Mouse (Mus musculus): ENCODE results near the gene Pik3ap1.

Gene Pik3ap1

DNA sequence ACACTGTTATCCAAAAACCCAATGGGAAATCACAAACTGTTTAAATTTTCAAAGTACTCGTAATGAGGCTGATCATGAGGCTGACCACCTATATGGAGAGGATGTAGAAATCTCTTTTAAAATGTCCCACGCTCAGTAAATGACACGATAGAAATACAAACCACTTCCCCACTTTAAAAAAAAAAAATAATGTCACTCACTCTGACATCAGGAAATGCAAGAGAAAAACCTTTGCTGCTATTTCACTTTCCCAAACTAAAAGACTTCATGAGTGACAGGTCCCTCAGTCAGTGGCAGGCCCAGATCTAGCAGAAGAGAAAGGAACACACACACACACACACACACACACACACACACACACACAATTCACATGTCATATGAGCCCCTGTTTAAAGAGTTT lies 49.2 kb downstream of the Pik3ap1 start:
- H3K36me3 ChIP-seq (ENCODE audit: insufficient read depth, low read length), result no peaks in the 10 kb centered on the region

DNA sequence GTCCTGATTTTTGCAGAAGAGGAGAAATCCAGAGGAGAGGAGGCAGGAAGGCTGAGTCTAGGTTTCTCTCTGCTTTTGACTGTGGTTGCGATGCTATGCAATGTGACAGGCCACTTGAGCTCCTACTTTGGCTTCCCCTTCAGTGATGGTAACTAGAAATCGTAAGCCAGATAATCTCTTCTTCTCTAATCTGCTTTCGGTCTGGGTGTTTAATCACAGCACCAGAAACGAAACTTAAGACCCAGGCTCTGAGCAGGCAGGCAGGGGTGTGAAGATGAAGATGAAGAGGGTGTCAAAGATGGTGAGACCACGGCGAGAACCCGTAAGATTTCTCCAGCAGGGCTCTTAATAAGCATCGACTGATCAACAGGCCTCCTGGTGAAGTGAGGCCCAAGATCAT lies 51.9 kb downstream of the Pik3ap1 start:
- no peaks in the 10 kb centered on the region for H3K4me1 ChIP-seq (replicated peaks; ENCODE audit: low read depth, low read length)
- TF ChIP-seq CTCF (conservative IDR thresholded peaks at IDR 0.05; ENCODE audit: low read length) (no peak), NANOG (IDR thresholded peaks at IDR 0.05; ENCODE audit: borderline replicate concordance, low read length) (no peak)
- H3K4me3 ChIP-seq (replicated peaks; ENCODE audit: low read length), result no peak overlapping the region
- no peaks in the 10 kb centered on the region for H3K9me3 ChIP-seq (ENCODE audit: low read length)
- peaks cover 8% of the 10 kb centered on the region; the same call in 1 of the 2 replicates for H3K27me3 ChIP-seq (ENCODE audit: insufficient read depth, low read length)
- H3K36me3 ChIP-seq (ENCODE audit: insufficient read depth, low read length), result no peaks in the 10 kb centered on the region

More for the DNA sequence above, 49.2 kb downstream of the Pik3ap1 start:
- Histone ChIP-seq H3K4me3 (replicated peaks; ENCODE audit: low read length) (no peak overlapping the region), H3K9me3 (ENCODE audit: low read length) (no peaks in the 10 kb centered on the region), H3K4me1 (replicated peaks; ENCODE audit: low read depth, low read length) (peaks cover 5% of the 10 kb centered on the region; the same call in 1 of the 2 replicates), H3K27me3 (ENCODE audit: insufficient read depth, low read length) (peaks cover 8% of the 10 kb centered on the region; the same call in 1 of the 2 replicates)
- TF ChIP-seq NANOG (IDR thresholded peaks at IDR 0.05; ENCODE audit: borderline replicate concordance, low read length) (no peak), POU5F1 (IDR thresholded peaks at IDR 0.05; ENCODE audit: borderline replicate concordance, low read length) (no peak), CTCF (conservative IDR thresholded peaks at IDR 0.05; ENCODE audit: low read length) (no peak)

DNA sequence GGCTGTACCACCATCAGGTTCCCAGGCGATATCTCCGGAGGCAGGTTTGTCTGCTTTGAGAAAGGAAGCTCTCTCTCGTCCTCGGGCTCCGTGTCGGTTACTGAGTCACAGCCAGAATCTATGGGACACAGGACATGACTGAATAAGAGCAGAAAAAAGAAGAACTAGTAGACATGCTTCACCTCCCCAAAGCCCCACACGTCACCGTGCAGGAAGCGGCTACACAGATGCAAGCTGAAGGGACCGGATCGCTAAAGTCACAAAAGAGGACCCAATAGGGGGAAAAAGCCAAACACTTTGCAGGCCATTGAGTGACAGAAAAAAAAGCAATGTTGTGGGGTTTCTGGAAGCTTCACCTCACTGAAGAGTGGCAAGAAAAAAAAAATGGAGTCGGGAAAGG lies 52.7 kb downstream of the Pik3ap1 start:
- Histone ChIP-seq H3K27me3 (ENCODE audit: insufficient read depth, low read length) (peaks cover 8% of the 10 kb centered on the region; the same call in 1 of the 2 replicates), H3K9me3 (ENCODE audit: low read length) (no peaks in the 10 kb centered on the region), H3K4me3 (replicated peaks; ENCODE audit: low read length) (no peak overlapping the region), H3K36me3 (ENCODE audit: insufficient read depth, low read length) (no peaks in the 10 kb centered on the region), H3K4me1 (replicated peaks; ENCODE audit: low read depth, low read length) (no peaks in the 10 kb centered on the region)
- TF ChIP-seq CTCF (conservative IDR thresholded peaks at IDR 0.05; ENCODE audit: low read length), result no peak
- TF ChIP-seq POU5F1 (IDR thresholded peaks at IDR 0.05; ENCODE audit: borderline replicate concordance, low read length), result no peak
- no peak for TF ChIP-seq NANOG (IDR thresholded peaks at IDR 0.05; ENCODE audit: borderline replicate concordance, low read length)

DNA sequence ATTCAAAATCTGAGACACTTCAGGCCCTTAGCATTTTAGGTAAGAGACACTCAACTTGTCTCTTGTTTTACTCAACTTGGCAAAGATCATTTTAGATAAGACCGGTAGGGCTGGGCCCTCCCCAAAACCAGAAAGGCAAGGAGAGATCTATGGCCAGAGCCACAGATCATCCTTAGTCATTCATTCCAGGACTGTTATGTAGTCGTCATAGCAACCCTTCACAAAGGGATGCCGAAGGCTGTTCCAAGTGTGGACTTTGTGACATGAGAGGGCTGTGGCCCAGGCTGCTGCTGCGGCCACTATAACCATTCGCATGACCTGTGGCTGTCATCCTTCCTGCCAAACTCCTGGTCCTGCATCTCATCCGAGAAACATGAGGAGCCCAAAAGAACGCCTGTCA lies 54.5 kb downstream of the Pik3ap1 start:
- Histone ChIP-seq H3K4me1 (replicated peaks; ENCODE audit: low read depth, low read length) (no peaks in the 10 kb centered on the region), H3K36me3 (ENCODE audit: insufficient read depth, low read length) (no peaks in the 10 kb centered on the region), H3K9me3 (ENCODE audit: low read length) (no peaks in the 10 kb centered on the region), H3K27me3 (ENCODE audit: insufficient read depth, low read length) (peaks cover 8% of the 10 kb centered on the region; the same call in 1 of the 2 replicates), H3K4me3 (replicated peaks; ENCODE audit: low read length) (no peak overlapping the region)
- TF ChIP-seq POU5F1 (IDR thresholded peaks at IDR 0.05; ENCODE audit: borderline replicate concordance, low read length), result no peak
- no peak for TF ChIP-seq NANOG (IDR thresholded peaks at IDR 0.05; ENCODE audit: borderline replicate concordance, low read length)
- no peak for TF ChIP-seq CTCF (conservative IDR thresholded peaks at IDR 0.05; ENCODE audit: low read length)

DNA sequence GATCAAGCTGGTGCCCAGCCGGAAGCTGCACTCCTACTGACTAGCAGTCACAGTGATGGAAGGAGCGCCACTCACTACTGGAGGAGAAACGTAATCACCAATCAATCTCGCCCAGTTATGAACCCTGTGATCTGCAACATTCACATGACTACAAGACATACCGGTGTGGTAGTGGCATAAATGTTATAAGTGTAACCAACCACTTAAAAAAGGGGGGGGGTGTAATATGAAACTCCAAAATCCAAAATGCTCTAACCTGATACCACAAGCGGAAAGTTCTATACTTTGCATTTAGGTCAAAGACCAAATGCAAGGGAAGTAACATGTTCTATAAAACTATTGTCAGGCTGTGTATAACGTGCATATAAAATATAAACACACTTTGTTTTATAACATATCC lies 54.9 kb downstream of the Pik3ap1 start:
- Histone ChIP-seq H3K9me3 (ENCODE audit: low read length) (no peaks in the 10 kb centered on the region), H3K36me3 (ENCODE audit: insufficient read depth, low read length) (no peaks in the 10 kb centered on the region), H3K4me3 (replicated peaks; ENCODE audit: low read length) (no peak overlapping the region), H3K27me3 (ENCODE audit: insufficient read depth, low read length) (peaks cover 8% of the 10 kb centered on the region; the same call in 1 of the 2 replicates), H3K4me1 (replicated peaks; ENCODE audit: low read depth, low read length) (no peaks in the 10 kb centered on the region)
- no peak for TF ChIP-seq POU5F1 (IDR thresholded peaks at IDR 0.05; ENCODE audit: borderline replicate concordance, low read length)
- no peak for TF ChIP-seq CTCF (conservative IDR thresholded peaks at IDR 0.05; ENCODE audit: low read length)
- TF ChIP-seq NANOG (IDR thresholded peaks at IDR 0.05; ENCODE audit: borderline replicate concordance, low read length), result no peak

DNA sequence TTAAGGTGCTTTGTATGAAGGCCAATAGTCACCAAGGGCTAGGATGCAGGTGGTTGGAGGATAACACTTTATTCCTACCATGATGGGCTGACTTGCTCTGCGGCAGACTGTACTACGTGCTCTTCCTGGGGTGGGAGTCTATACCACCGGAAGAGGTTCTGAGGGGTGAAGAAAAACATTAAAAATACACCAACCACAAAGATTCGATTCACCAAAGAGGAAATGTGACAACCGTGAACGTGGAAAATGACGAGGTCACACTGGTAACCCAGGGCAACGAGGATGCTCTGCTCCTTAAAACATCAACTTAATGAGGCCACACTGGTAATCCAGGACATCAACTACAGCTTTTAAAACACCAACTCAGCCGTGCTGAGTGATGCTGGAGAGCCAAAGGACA lies 56.2 kb downstream of the Pik3ap1 start:
- Histone ChIP-seq H3K4me3 (replicated peaks; ENCODE audit: low read length) (no peak overlapping the region), H3K36me3 (ENCODE audit: insufficient read depth, low read length) (no peaks in the 10 kb centered on the region), H3K4me1 (replicated peaks; ENCODE audit: low read depth, low read length) (no peaks in the 10 kb centered on the region), H3K27me3 (ENCODE audit: insufficient read depth, low read length) (peaks cover 8% of the 10 kb centered on the region), H3K9me3 (ENCODE audit: low read length) (no peaks in the 10 kb centered on the region)
- TF ChIP-seq NANOG (IDR thresholded peaks at IDR 0.05; ENCODE audit: borderline replicate concordance, low read length) (no peak), CTCF (conservative IDR thresholded peaks at IDR 0.05; ENCODE audit: low read length) (no peak), POU5F1 (IDR thresholded peaks at IDR 0.05; ENCODE audit: borderline replicate concordance, low read length) (no peak)

DNA sequence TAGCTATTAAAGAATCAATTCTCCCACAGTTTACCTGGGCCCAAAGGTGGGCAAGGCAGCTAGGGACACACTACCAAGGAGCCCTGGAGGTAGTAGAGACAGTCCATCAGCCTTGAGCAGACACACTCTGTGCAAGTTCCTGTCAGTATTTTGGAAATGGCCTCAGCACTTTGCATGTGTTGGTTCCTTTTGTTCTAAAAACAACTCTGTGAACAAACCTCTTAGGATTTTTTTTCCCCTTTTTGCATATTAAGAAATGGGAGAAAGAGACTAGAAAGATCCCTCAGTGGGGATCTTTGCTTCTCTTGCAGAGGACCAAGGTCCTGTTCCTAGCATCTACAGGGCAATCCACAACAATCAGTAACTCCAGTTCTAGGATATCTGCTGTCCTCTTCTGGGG lies 61.1 kb downstream of the Pik3ap1 start:
- no peaks in the 10 kb centered on the region; the same call in 1 of the 2 replicates for H3K4me1 ChIP-seq (replicated peaks; ENCODE audit: low read depth, low read length)
- H3K4me3 ChIP-seq (replicated peaks; ENCODE audit: low read length), result no peak overlapping the region
- H3K9me3 ChIP-seq (ENCODE audit: low read length), result no peaks in the 10 kb centered on the region
- TF ChIP-seq NANOG (IDR thresholded peaks at IDR 0.05; ENCODE audit: borderline replicate concordance, low read length), result no peak
- TF ChIP-seq CTCF (conservative IDR thresholded peaks at IDR 0.05; ENCODE audit: low read length), result no peak
- no peak for TF ChIP-seq POU5F1 (IDR thresholded peaks at IDR 0.05; ENCODE audit: borderline replicate concordance, low read length)
- peaks cover 7% of the 10 kb centered on the region; the same call in 1 of the 2 replicates for H3K27me3 ChIP-seq (ENCODE audit: insufficient read depth, low read length)
- no peaks in the 10 kb centered on the region for H3K36me3 ChIP-seq (ENCODE audit: insufficient read depth, low read length)

DNA sequence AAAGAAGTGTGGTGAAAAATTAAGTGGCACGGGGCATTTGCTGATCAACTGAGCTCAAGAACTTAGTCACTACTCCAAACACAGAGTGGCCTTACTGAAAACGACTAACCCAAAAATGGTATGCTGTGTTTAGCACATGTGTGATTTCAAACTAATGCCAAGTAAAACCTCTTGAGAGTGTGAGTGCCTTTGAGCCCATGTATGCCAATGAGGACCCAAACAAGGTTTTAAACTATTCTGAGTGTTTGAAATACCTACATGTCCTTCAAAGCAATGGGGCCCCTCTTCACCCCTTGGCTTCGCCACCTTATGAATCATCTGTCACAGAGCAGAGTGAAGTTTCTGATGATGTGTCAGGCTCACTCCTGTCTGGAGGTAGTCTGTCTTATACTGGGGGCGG lies 61.8 kb downstream of the Pik3ap1 start:
- H3K4me1 ChIP-seq (replicated peaks; ENCODE audit: low read depth, low read length), result no peaks in the 10 kb centered on the region; the same call in 1 of the 2 replicates
- no peaks in the 10 kb centered on the region for H3K9me3 ChIP-seq (ENCODE audit: low read length)
- H3K27me3 ChIP-seq (ENCODE audit: insufficient read depth, low read length), result peaks cover 7% of the 10 kb centered on the region; the same call in 1 of the 2 replicates
- H3K36me3 ChIP-seq (ENCODE audit: insufficient read depth, low read length), result no peaks in the 10 kb centered on the region
- H3K4me3 ChIP-seq (replicated peaks; ENCODE audit: low read length), result no peak overlapping the region
- no peak for TF ChIP-seq POU5F1 (IDR thresholded peaks at IDR 0.05; ENCODE audit: borderline replicate concordance, low read length)
- TF ChIP-seq NANOG (IDR thresholded peaks at IDR 0.05; ENCODE audit: borderline replicate concordance, low read length), result no peak
- TF ChIP-seq CTCF (conservative IDR thresholded peaks at IDR 0.05; ENCODE audit: low read length), result no peak

DNA sequence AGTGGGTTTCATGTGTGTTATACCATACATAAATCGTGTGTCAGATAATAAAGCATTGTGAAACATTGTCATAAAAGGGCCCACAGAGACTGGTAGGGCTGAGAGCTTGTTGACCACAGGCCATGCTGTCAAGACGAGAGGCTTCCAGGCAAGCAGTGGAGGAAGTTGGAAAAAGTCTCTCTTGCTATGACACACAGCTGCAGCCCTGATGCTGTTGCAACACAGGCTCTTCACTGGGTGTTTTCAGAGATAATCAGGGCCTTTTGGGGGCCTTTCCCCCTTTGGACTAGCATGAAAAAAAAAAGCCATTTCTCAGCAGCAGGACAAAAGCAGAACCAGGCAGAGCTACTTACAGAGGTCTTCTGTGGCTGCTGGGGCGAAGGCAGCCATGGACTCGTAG lies 63.8 kb downstream of the Pik3ap1 start:
- Histone ChIP-seq H3K4me1 (replicated peaks; ENCODE audit: low read depth, low read length) (no peaks in the 10 kb centered on the region; the same call in none of the 2 replicates), H3K9me3 (ENCODE audit: low read length) (no peaks in the 10 kb centered on the region), H3K27me3 (ENCODE audit: insufficient read depth, low read length) (peaks cover 12% of the 10 kb centered on the region; the same call in 1 of the 2 replicates), H3K36me3 (ENCODE audit: insufficient read depth, low read length) (no peaks in the 10 kb centered on the region), H3K4me3 (replicated peaks; ENCODE audit: low read length) (no peak overlapping the region)
- TF ChIP-seq CTCF (conservative IDR thresholded peaks at IDR 0.05; ENCODE audit: low read length), result no peak
- no peak for TF ChIP-seq NANOG (IDR thresholded peaks at IDR 0.05; ENCODE audit: borderline replicate concordance, low read length)
- TF ChIP-seq POU5F1 (IDR thresholded peaks at IDR 0.05; ENCODE audit: borderline replicate concordance, low read length), result no peak
